Mouse (Mus musculus) CH12.LX (cell line): ENCODE measurements around the gene Aspa.
"Not testable (repeated sequence)": the region's sequence is repeated elsewhere in the genome, so short reads cannot be mapped to it uniquely, and the experiment has no call there.

Source experiments
- CHD1 ChIP-seq: IDR thresholded peaks from 2 replicates; pipeline ENCODE4 v1.6.1; 2012; ENCODE audit warnings: low read depth, low read length, improper control_type of control experiment, inconsistent platforms
- EP300 ChIP-seq: IDR thresholded peaks from 2 replicates; pipeline ENCODE4 v1.6.1; 2011; ENCODE audit warnings: low read length, improper control_type of control experiment
- POLR2A ChIP-seq: IDR thresholded peaks from 2 replicates; pipeline ENCODE4 v1.6.1; 2011; ENCODE audit warnings: low read depth, mild to moderate bottlenecking, improper control_type of control experiment, low read length
- SIN3A ChIP-seq: IDR thresholded peaks from 2 replicates; pipeline ENCODE4 v1.6.1; 2012; ENCODE audit warnings: low read length, improper control_type of control experiment, inconsistent platforms

DNA sequence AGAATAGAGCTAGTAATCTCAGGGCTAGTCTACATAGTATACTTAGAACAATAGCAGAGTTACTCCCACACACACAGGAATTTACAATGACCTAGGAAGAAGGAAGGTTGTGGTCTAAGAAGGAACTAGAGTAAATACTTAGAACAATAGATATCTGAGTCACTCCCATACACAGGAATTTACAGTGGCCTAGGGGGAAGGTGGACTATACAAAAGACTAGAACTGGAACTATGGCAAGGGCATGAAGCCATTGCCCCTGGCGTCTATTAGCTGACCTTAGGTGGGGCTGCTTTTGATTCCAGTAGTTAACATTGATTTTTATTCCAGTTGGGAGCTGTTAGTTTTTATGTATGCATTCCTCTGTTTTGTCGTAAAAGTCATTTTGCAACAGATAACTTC is 10.8 kb downstream of the Aspa start:
- TF ChIP-seq CHD1, POLR2A, SIN3A, EP300: not testable (repeated sequence)
